Mouse (Mus musculus): ENCODE measurements around the gene Ephb1. TPM values are rescaled to one million over a fixed set of nuclear protein-coding genes. Genes with fewer than 3 reads are reported as not detected.
A peak's percentile ranks its signal among the peaks of the same experiment; 100 is the strongest.

Ephb1 gene
- polyA plus RNA-seq, 1 experiment: 48.1 TPM

DNA sequence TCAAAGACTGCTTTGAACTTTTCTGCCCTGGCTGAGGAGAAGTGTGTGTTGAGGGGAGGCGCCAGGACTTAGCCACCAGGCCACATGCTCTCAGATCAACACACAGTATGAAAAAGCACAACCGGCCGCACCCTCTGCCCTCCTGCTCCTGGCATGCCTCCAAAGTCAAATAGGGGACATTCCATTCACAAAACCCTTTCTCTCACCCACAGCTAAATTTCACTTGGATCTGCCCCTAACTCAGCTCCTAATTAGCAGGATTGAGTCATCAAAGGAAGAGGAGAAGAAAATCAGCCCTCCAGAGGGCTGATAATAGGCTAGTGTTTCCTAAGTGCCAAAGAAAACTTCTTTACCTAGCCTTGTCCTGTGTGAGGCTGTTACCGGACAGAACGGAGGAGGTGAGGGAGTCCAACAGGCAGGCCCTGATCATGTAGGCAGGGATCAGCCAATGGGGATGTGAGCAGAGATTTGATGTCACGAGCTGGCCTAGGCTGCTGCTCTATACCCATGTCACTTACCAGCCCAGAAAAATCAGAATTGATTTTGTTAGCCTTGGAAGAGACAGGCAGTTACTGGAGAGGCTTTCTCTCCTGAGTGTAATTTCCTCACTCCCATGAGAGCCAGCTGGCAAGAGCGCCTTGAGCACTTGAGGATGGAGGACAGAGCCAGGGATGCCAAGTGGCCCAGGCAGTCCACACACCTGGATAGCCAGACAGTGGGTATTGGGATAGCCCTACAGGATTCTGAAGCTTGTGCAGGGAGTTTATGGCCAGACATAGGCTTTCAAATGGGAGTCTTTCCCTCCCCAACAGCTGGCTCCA is 137.5 kb downstream of the Ephb1 start:
- Histone ChIP-seq H3K27me3 (ENCODE audit: control insufficient read depth, insufficient read depth, low read length) (no peaks in the 10 kb centered on the region), H3K4me3 (replicated peaks; ENCODE audit: insufficient read depth, low read depth, low read length) (no peak overlapping the region), H3K4me1 (ENCODE audit: control insufficient read depth, insufficient read depth, low read length) (peaks cover 8% of the 10 kb centered on the region), H3K27ac (ENCODE audit: insufficient read depth, low read length) (no peak overlapping the region)
- DNase-seq: peak; percentile 40 to 61
- 61% methylated on average over 7 of the region's 7 CpGs for WGBS
- TF ChIP-seq CTCF (IDR thresholded peaks at IDR 0.05; ENCODE audit: borderline replicate concordance, insufficient read depth, low read depth, low read length) (no peak), POLR2A (IDR thresholded peaks at IDR 0.05; ENCODE audit: borderline replicate concordance, insufficient read depth, low read length) (no peak)

DNA sequence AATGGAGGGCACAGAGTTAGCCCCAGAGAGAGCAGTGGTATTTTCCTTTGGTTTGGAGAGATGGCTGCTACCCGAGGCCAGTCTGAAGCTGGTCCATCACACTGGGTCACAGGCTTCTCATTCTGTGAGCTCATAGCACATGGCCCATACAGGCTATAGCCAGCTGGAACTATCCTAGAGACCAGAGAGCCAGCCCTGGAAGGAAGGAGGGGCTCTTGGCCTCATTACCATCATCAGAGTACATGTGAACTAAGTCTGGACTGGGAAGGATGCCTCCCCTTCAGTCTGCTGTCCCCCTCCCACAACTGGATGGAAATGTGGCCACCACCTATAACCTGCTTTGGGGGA is 142.5 kb downstream of the Ephb1 start:
- Histone ChIP-seq H3K4me1 (ENCODE audit: control insufficient read depth, insufficient read depth, low read length) (peaks cover 9% of the 10 kb centered on the region), H3K4me3 (replicated peaks; ENCODE audit: insufficient read depth, low read depth, low read length) (no peak overlapping the region), H3K27me3 (ENCODE audit: control insufficient read depth, insufficient read depth, low read length) (no peaks in the 10 kb centered on the region), H3K27ac (ENCODE audit: insufficient read depth, low read length) (no peak overlapping the region)
- 24% methylated on average over 1 of the region's 1 CpGs for WGBS
- DNase-seq: no peak
- TF ChIP-seq POLR2A (IDR thresholded peaks at IDR 0.05; ENCODE audit: borderline replicate concordance, insufficient read depth, low read length) (no peak), CTCF (IDR thresholded peaks at IDR 0.05; ENCODE audit: borderline replicate concordance, insufficient read depth, low read depth, low read length) (no peak)

DNA sequence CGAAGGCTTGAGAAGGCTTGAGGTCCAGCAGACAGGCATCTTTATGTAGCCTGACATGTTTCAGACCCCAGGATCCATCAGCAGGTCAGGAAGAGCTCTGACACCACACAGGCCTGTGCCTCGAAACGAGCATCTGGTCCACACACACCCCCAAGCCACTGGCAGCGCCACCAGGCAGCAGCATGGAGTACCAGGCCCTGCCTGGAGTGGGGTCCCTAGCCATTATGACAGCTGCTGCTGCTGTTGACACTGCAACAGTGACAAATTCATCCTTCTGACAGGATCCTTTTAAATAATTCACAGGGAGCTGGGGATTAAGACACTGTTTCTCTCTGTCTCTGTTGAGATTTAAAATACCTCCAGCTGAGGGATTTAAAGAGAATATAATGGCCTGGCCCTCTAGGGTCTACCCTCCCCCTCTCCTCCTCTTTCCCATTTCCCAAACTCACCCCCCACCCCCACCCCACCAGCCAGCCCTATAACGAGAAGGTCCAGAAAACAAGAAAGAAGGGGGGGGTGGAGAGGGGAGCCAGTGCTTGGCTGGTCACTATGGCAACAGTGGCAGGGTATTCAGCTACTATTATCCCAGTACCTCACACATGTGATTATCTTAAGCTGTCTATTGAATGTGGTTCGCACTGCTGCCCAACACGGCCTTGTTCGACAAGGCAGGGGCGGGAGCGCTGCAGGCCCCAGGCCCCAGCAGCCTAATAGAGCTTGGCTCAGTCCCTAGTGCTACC is 143.0 kb downstream of the Ephb1 start:
- TF ChIP-seq POLR2A (IDR thresholded peaks at IDR 0.05; ENCODE audit: borderline replicate concordance, insufficient read depth, low read length): no peak

DNA sequence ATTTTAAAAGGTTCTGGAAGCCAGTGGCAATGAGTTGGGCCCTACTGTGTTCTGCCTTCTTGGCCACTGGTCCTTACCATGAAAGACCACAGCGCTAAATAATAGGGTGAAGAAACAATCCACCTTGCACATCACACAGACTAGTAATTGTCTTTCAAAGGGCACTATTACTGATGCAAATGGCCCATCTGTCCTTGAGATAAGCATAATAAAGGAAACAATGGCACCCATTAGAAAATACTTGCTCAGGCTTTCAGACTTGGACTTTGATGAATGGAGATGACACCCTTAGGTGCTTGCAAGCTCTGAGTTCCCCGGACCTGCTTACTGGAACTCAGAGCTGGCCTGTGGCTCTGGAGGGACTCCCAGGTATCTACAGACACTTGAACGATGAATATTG is 149.0 kb downstream of the Ephb1 start:
- Histone ChIP-seq H3K27me3 (ENCODE audit: control insufficient read depth, insufficient read depth, low read length) (no peaks in the 10 kb centered on the region), H3K4me1 (ENCODE audit: control insufficient read depth, insufficient read depth, low read length) (no peaks in the 10 kb centered on the region), H3K4me3 (replicated peaks; ENCODE audit: insufficient read depth, low read depth, low read length) (no peak overlapping the region), H3K27ac (ENCODE audit: insufficient read depth, low read length) (no peak overlapping the region)
- 85% methylated on average over 3 of the region's 3 CpGs for WGBS
- TF ChIP-seq POLR2A (IDR thresholded peaks at IDR 0.05; ENCODE audit: borderline replicate concordance, insufficient read depth, low read length): no peak
- no peak for DNase-seq

More for the DNA sequence above, 143.0 kb downstream of the Ephb1 start:
- 70% methylated on average over 10 of the region's 10 CpGs for WGBS
- Histone ChIP-seq H3K27ac (ENCODE audit: insufficient read depth, low read length) (no peak overlapping the region), H3K27me3 (ENCODE audit: control insufficient read depth, insufficient read depth, low read length) (no peaks in the 10 kb centered on the region), H3K4me1 (ENCODE audit: control insufficient read depth, insufficient read depth, low read length) (peaks cover 7% of the 10 kb centered on the region; the same call in 1 of the 2 replicates), H3K4me3 (replicated peaks; ENCODE audit: insufficient read depth, low read depth, low read length) (no peak overlapping the region)
- DNase-seq: no peak

DNA sequence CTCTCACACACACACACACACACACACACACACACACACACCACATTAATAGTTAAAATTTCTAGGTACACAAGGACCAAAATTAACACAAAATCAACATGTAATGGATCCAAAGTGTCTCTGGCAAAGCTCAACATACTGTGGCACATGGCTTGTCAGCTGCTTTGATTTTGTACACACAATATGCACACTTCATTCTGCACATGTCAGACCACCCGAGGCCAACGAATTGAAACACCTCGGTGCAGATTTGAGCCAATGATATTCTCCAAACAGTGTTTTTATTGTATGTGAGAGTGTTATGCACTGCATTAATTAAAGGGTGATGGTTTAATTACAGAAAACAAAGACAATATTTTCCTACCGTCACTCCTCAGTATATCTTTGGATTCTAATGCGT is 152.6 kb downstream of the Ephb1 start:
- TF ChIP-seq POLR2A (IDR thresholded peaks at IDR 0.05; ENCODE audit: borderline replicate concordance, insufficient read depth, low read length) (no peak), CTCF (IDR thresholded peaks at IDR 0.05; ENCODE audit: borderline replicate concordance, insufficient read depth, low read depth, low read length) (no peak)
- no peak overlapping the region for H3K27ac ChIP-seq (ENCODE audit: insufficient read depth, low read length)
- no peak for DNase-seq
- no peaks in the 10 kb centered on the region for H3K27me3 ChIP-seq (ENCODE audit: control insufficient read depth, insufficient read depth, low read length)
- WGBS: 51% methylated on average over 5 of the region's 5 CpGs
- no peaks in the 10 kb centered on the region for H3K4me1 ChIP-seq (ENCODE audit: control insufficient read depth, insufficient read depth, low read length)
- H3K4me3 ChIP-seq (replicated peaks; ENCODE audit: insufficient read depth, low read depth, low read length): no peak overlapping the region

DNA sequence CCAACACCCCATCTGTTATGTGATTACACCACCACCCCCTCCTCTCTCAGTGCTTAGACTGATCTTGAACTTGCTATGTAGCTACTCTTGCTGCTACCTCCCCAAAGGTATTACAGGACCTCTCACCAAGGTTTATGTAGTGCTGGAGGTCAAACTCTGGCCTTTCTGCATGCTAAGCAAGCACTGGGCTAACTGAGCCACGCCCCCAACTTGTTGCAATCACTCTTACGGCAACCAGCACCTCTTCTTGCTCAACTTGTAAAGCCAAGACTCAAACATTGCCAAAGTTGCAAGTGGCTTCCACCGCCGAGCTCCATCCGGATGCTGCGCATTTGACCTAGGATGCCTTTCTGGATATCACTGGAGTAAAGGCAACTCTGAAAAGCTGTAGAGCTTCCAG is 157.6 kb downstream of the Ephb1 start:
- no peak for TF ChIP-seq POLR2A (IDR thresholded peaks at IDR 0.05; ENCODE audit: borderline replicate concordance, insufficient read depth, low read length)
- no peak for TF ChIP-seq CTCF (IDR thresholded peaks at IDR 0.05; ENCODE audit: borderline replicate concordance, insufficient read depth, low read depth, low read length)
- no peak overlapping the region for H3K4me3 ChIP-seq (replicated peaks; ENCODE audit: insufficient read depth, low read depth, low read length)
- 96% methylated on average over 6 of the region's 6 CpGs for WGBS

DNA sequence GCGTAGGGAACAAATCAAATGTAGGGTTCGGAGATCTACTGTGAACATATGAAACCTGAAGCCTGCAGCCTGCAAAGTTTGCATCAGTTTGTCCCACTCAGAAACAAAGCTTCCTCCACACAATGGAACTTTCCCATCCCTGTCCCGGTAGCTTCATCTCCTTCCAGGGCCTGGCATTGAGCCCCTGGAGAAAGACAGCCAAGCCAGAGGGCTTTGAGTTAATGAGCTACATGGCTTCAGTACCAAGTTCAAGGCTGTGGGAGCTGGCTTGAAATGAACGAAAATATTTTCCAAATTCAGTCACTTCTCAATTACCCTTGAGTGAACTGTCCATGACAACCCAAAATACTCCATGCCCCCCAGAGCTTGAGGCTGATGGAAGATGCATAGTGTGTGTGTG is 160.4 kb downstream of the Ephb1 start:
- H3K27me3 ChIP-seq (ENCODE audit: control insufficient read depth, insufficient read depth, low read length): no peaks in the 10 kb centered on the region
- H3K4me1 ChIP-seq (ENCODE audit: control insufficient read depth, insufficient read depth, low read length): peaks cover 13% of the 10 kb centered on the region
- DNase-seq: peak in 1 of 2 experiments; percentile 49
- no peak overlapping the region for H3K4me3 ChIP-seq (replicated peaks; ENCODE audit: insufficient read depth, low read depth, low read length)
- H3K27ac ChIP-seq (ENCODE audit: insufficient read depth, low read length): no peak overlapping the region
- no peak for TF ChIP-seq CTCF (IDR thresholded peaks at IDR 0.05; ENCODE audit: borderline replicate concordance, insufficient read depth, low read depth, low read length)
- TF ChIP-seq POLR2A (IDR thresholded peaks at IDR 0.05; ENCODE audit: borderline replicate concordance, insufficient read depth, low read length): no peak
- WGBS: 46% methylated on average over 4 of the region's 4 CpGs

More for the DNA sequence above, 157.6 kb downstream of the Ephb1 start:
- Histone ChIP-seq H3K27me3 (ENCODE audit: control insufficient read depth, insufficient read depth, low read length) (no peaks in the 10 kb centered on the region), H3K27ac (ENCODE audit: insufficient read depth, low read length) (no peak overlapping the region), H3K4me1 (ENCODE audit: control insufficient read depth, insufficient read depth, low read length) (no peaks in the 10 kb centered on the region; the same call in 1 of the 2 replicates)
- DNase-seq: no peak

Data from cerebellum, adult 2 months (tissue).